Mouse (Mus musculus) forebrain, postnatal 0 days (tissue): ENCODE measurements around the gene Gm5089. TPM values are rescaled to one million over a fixed set of nuclear protein-coding genes. Genes with fewer than 3 reads are reported as not detected.

Experiments
- ATAC-seq: fragments of 200-750 bp; cut with Nextera tagmentation; 2 replicates; pipeline ENCODE4 v1.8.0; 2017; ENCODE audit warnings: mild to moderate bottlenecking, moderate library complexity
- DNase-seq: peaks from one replicate; pipeline ENCODE4 v3.0.0-alpha.2; 2015
- H3K27ac ChIP-seq: fragments of 300-500 bp; sonication (generic); 2 replicates; pipeline ENCODE4 v1.5.1; 2014; ENCODE audit warnings: low read depth, mild to moderate bottlenecking, antibody characterized with exemption, low read length, moderate library complexity, mixed read lengths
- H3K27me3 ChIP-seq: fragments of 300-500 bp; sonication (generic); 2 replicates; pipeline ENCODE4 v1.6.1; 2014; ENCODE audit warnings: mild to moderate bottlenecking, low read length, mixed read lengths; ENCODE audit not compliant: insufficient read depth
- H3K36me3 ChIP-seq: fragments of 300-500 bp; sonication (generic); 2 replicates; pipeline ENCODE4 v1.6.1; 2014; ENCODE audit warnings: mild to moderate bottlenecking, moderate library complexity; ENCODE audit not compliant: insufficient read depth
- H3K4me1 ChIP-seq: fragments of 300-500 bp; sonication (generic); 2 replicates; pipeline ENCODE4 v1.6.1; 2014; ENCODE audit warnings: antibody characterized with exemption; ENCODE audit not compliant: insufficient read depth
- H3K4me2 ChIP-seq: fragments of 300-500 bp; sonication (generic); 2 replicates; pipeline ENCODE4 v1.6.1; 2014; ENCODE audit warnings: low read depth, mild to moderate bottlenecking, moderate library complexity
- H3K4me3 ChIP-seq: fragments of 300-500 bp; sonication (generic); 2 replicates; pipeline ENCODE4 v1.5.1; 2014; ENCODE audit warnings: low read depth, low read length, mixed read lengths
- H3K9ac ChIP-seq: fragments of 300-500 bp; sonication (generic); 2 replicates; pipeline ENCODE4 v1.6.1; 2014; ENCODE audit warnings: mild to moderate bottlenecking
- H3K9me3 ChIP-seq: fragments of 300-500 bp; sonication (generic); 2 replicates; pipeline ENCODE4 v1.6.1; 2016; ENCODE audit warnings: low read length
- CTCF ChIP-seq: sonication (generic); IDR thresholded peaks from 2 replicates; pipeline ENCODE4 v1.5.1; 2016; ENCODE audit warnings: antibody characterized with exemption, control low read depth, low read depth
- WGBS: fragments of 180-500 bp; shearing (Covaris S2); extraction: QIAGEN DNeasy Blood & Tissue Kit; methylation state at CpG from one replicate; pipeline ENCODE4 v1.1.7; 2014; 5-methylcytosine and 5-hydroxymethylcytosine counted together
- polyA plus RNA-seq: library from polyadenylated mRNA; unstranded; fragments of >200 nt; fragmentation: Nextera tagmentation; extraction: Ambion mirVana; gene quantifications from 2 replicates; pipeline ENCODE4 v1.2.1, GENCODE M21; 2015
- total RNA-seq: library from RNA; depleted of rRNA; stranded (reverse); fragments of >200 nt; gene quantifications from 2 replicates; pipeline ENCODE4 v1.2.3, GENCODE M21; 2014

The Gm5089 gene
- total and polyA plus RNA-seq, 2 experiments from 2014 or later: 0.12 to 0.33 TPM

- no peak for TF ChIP-seq CTCF
- peak overlapping the region; percentile 47 for H3K27ac ChIP-seq
- DNase-seq (peak; percentile 74), ATAC-seq (no peak)
- H3K36me3 ChIP-seq: no peaks in the 10 kb centered on the region
- no peaks in the 10 kb centered on the region for H3K4me1 ChIP-seq
- peak overlapping the region; percentile 61 for H3K9ac ChIP-seq
- H3K9me3 ChIP-seq: no peaks in the 10 kb centered on the region
- WGBS: 5% methylated on average over 9 of the region's 9 CpGs
- peak overlapping the region; percentile 48 for H3K4me3 ChIP-seq
- peaks cover 23% of the 10 kb centered on the region for H3K27me3 ChIP-seq
- peak overlapping the region; percentile 39 for H3K4me2 ChIP-seq
Measured at GRCm38 (mm10) chr14:122477971-122478573, 27.2 kb upstream of the Gm5089 start.

GRCm38 (mm10) chr14:122477261-122477671, 26.4 kb upstream of the Gm5089 start:
- no peak for DNase-seq
- ATAC-seq: no peak
- Histone ChIP-seq H3K4me1 (no peaks in the 10 kb centered on the region), H3K27me3 (peaks cover 21% of the 10 kb centered on the region), H3K27ac (peak overlapping the region; percentile 47; the same call in 1 of the 2 replicates), H3K36me3 (no peaks in the 10 kb centered on the region), H3K4me2 (peak overlapping the region; percentile 56; the same call in 1 of the 2 replicates), H3K9me3 (no peaks in the 10 kb centered on the region), H3K4me3 (peak overlapping the region; percentile 48), H3K9ac (peak overlapping the region; percentile 61)
- TF ChIP-seq CTCF: no peak
- WGBS: 1% methylated on average over 20 of the region's 20 CpGs

- WGBS: under 1% methylated on average over 18 of the region's 18 CpGs
- DNase-seq: peak; percentile 67
- peak overlapping the region; percentile 48 for H3K4me3 ChIP-seq
Measured at GRCm38 (mm10) chr14:122476822-122477215, 25.9 kb upstream of the Gm5089 start.

GRCm38 (mm10) chr14:122476041-122476821, 25.3 kb upstream of the Gm5089 start:
- Histone ChIP-seq H3K9me3 (no peaks in the 10 kb centered on the region), H3K4me3 (peak overlapping the region; percentile 48), H3K36me3 (no peaks in the 10 kb centered on the region), H3K4me2 (peak overlapping the region; percentile 56), H3K27me3 (peaks cover 11% of the 10 kb centered on the region), H3K27ac (peak overlapping the region; percentile 83), H3K9ac (peak overlapping the region; percentile 61), H3K4me1 (no peaks in the 10 kb centered on the region)
- no peak for ATAC-seq
- TF ChIP-seq CTCF: no peak
- peak; percentile 51 for DNase-seq
- WGBS: under 1% methylated on average over 60 of the region's 62 CpGs

More at GRCm38 (mm10) chr14:122476822-122477215, 25.9 kb upstream of the Gm5089 start:
- H3K27ac ChIP-seq: peak overlapping the region; percentile 83; the same call in 1 of the 2 replicates
- peak overlapping the region; percentile 61 for H3K9ac ChIP-seq
- H3K36me3 ChIP-seq: no peaks in the 10 kb centered on the region
- H3K4me2 ChIP-seq: peak overlapping the region; percentile 56
- no peaks in the 10 kb centered on the region for H3K4me1 ChIP-seq
- H3K9me3 ChIP-seq: no peaks in the 10 kb centered on the region
- TF ChIP-seq CTCF: no peak
- ATAC-seq: no peak
- peaks cover 17% of the 10 kb centered on the region for H3K27me3 ChIP-seq

- 0% methylated on average over 60 of the region's 65 CpGs for WGBS
- ATAC-seq (peak; percentile 5; the same call in 1 of the 2 replicates), DNase-seq (peak; percentile 49)
- H3K27me3 ChIP-seq: peaks cover 10% of the 10 kb centered on the region
- TF ChIP-seq CTCF: no peak
- H3K9me3 ChIP-seq: no peaks in the 10 kb centered on the region
- H3K4me3 ChIP-seq: peak overlapping the region; percentile 48
- H3K36me3 ChIP-seq: no peaks in the 10 kb centered on the region
- no peaks in the 10 kb centered on the region for H3K4me1 ChIP-seq
- peak overlapping the region; percentile 83 for H3K27ac ChIP-seq
- H3K4me2 ChIP-seq: peak overlapping the region; percentile 56
- peak overlapping the region; percentile 61 for H3K9ac ChIP-seq
Measured at GRCm38 (mm10) chr14:122475557-122476040, 24.7 kb upstream of the Gm5089 start.

- H3K36me3 ChIP-seq: no peaks in the 10 kb centered on the region
- under 1% methylated on average over 43 of the region's 73 CpGs for WGBS
- peak within 1 kb of the TSS; percentile 87 for H3K27ac ChIP-seq
- DNase-seq (peak; percentile 80), ATAC-seq (peak; percentile 64)
- peak within 1 kb of the TSS; percentile 61 for H3K9ac ChIP-seq
- H3K4me1 ChIP-seq: no peaks in the 10 kb centered on the region
- H3K4me3 ChIP-seq: peak within 1 kb of the TSS; percentile 48
- H3K4me2 ChIP-seq: peak within 1 kb of the TSS; percentile 56
- no peaks in the 10 kb centered on the region for H3K9me3 ChIP-seq
- peaks cover 6% of the 10 kb centered on the region for H3K27me3 ChIP-seq
- TF ChIP-seq CTCF: no peak
Measured at GRCm38 (mm10) chr14:122474891-122475556, 24.1 kb upstream of the Gm5089 start, which contains the start of gene Zic2. TSS of gene Zic2 (plus strand) at chr14:122475435.
